Mouse (Mus musculus): Measurements from ENCODE around the gene Mrps11.

Mrps11 gene

GRCm38 (mm10) chr7:78782639-78783581 is at the start of gene Mrps11, which contains the start of gene Mrpl46:
Gene Mrps11, plus strand, starts transcription at chr7:78783119.
Gene Mrpl46, minus strand, starts transcription at chr7:78783531.
- in situ Hi-C loops (cut with MboI, MseI) = no loop called here

GRCm38 (mm10) chr7:78737196-78737595 is 45.7 kb upstream of the Mrps11 start:
- in situ Hi-C loops (cut with MboI, MseI) = no loop called here

- in situ Hi-C loops (cut with MboI, MseI) = no loop called here
These were observed 45.2 kb upstream of the Mrps11 start, which contains the start of gene Ntrk3 for GRCm38 (mm10) chr7:78737614-78738210. Gene Ntrk3, minus strand, starts transcription at chr7:78738012.

GRCm38 (mm10) chr7:78739351-78740000 is 43.4 kb upstream of the Mrps11 start:
- in situ Hi-C loops (cut with MboI, MseI) = no loop called here

- in situ Hi-C loops (cut with MboI, MseI) = no loop called here
These were observed 39.1 kb upstream of the Mrps11 start for GRCm38 (mm10) chr7:78743731-78744385.

- in situ Hi-C loops (cut with MboI, MseI) = no loop called here
These were observed 30.0 kb upstream of the Mrps11 start for GRCm38 (mm10) chr7:78752961-78753360.

- in situ Hi-C loops (cut with MboI, MseI) = no loop called here
These were observed 29.0 kb upstream of the Mrps11 start for GRCm38 (mm10) chr7:78753752-78754457.

GRCm38 (mm10) chr7:78754458-78755000 is 28.4 kb upstream of the Mrps11 start:
- in situ Hi-C loops (cut with MboI, MseI) = no loop called here

DNA sequence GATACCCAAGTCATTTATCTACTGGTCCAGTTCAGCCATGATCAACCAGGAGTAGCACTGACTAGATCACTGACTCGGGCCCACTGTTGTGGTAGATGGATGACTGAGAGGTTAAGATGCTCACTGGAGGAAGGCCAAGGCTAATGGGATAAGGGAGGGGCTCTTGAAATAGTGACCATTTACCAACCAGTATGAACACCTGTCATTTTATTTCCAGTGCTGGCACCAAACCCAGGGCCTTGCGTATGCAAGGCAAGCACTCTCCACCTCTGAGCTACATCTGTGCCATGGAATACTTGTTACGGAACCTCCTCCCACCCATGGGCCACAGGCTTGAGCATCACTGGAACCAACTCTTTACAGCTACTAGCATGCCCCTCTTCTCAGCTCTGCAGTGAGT is 19.1 kb upstream of the Mrps11 start:
- in situ Hi-C loops (cut with MboI, MseI) = no loop called here

GRCm38 (mm10) chr7:78765215-78765631 is 17.7 kb upstream of the Mrps11 start:
- in situ Hi-C loops (cut with MboI, MseI) = loop anchor here (5.0 kb wide), 3 partner anchors 108 to 198 kb away; no protein-coding TSS in a partner anchor

DNA sequence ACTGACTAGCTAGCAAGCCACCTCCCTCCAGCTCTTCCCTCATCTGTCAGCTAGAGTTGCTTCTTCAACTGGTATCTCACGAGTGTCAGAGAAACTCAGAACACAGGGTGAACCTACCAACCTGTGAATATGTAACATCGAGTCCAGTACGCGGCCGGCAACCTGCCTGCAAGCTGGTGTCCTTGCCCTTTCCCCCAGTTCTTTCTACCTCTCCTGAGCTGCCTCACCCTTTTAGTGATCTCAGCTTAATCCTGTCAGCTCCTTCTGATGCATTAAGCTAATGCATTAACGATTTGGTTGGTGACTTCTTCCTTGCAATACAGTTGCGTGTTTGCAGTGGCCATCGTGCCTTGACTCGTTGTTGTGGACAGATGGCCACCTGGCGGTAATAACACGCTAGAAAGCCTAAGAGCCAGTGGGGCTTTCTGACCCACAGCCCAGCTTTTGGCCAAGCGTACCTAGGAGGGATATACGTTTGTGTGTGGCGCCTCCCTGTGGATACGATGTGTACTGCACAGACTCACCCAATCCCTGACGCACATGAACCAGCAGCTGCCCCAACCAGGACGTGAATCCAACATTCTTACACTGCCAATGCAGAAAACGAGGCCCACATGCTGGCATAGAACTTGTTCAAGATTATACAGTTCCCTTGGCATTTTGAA is 16.8 kb upstream of the Mrps11 start:
- in situ Hi-C loops (cut with MboI, MseI) = loop anchor here (5.0 kb wide), 3 partner anchors 109 to 199 kb away; no protein-coding TSS in a partner anchor

GRCm38 (mm10) chr7:78767929-78768531 is 14.9 kb upstream of the Mrps11 start:
- in situ Hi-C loops (cut with MboI, MseI) = loop anchor here (5.0 kb wide), 3 partner anchors 111 to 201 kb away; no protein-coding TSS in a partner anchor

GRCm38 (mm10) chr7:78769075-78769652 is 13.8 kb upstream of the Mrps11 start:
- in situ Hi-C loops (cut with MboI, MseI) = loop anchor here (5.0 kb wide), 3 partner anchors 112 to 202 kb away; no protein-coding TSS in a partner anchor

GRCm38 (mm10) chr7:78770936-78771335 is 12.0 kb upstream of the Mrps11 start:
- in situ Hi-C loops (cut with MboI, MseI) = no loop called here

GRCm38 (mm10) chr7:78778741-78779140 is 4.2 kb upstream of the Mrps11 start:
- in situ Hi-C loops (cut with MboI, MseI) = no loop called here

- in situ Hi-C loops (cut with MboI, MseI) = no loop called here
These were observed 3.0 kb downstream of the Mrps11 start for GRCm38 (mm10) chr7:78785906-78786305.

DNA sequence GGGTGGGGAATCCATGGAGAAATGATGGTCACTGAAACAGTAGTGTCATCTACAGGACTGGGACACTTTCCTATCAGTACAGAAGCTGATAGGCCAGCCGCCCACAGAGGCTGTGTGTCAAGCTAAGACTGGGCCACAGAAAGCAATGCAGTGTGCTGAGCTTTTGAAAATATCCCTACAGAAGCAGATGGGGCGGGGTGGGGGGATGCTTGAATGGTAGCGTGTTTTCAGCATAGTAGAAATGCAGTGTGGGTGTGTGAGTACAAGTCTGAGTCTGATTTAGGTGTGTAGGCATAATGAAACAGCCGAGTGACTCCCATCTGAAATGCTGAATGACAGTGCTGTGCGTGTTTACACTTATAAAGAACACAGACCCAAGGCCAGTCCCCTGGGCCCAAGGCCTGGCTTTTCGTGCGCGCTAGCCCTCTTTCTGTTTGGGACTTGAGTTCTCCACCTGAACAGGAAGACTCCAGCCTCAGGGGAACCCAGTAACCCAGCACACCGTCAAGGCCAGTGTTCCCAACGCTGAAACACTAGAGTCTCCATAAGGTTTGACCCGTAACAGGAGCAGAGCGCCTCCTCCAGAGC is 5.0 kb downstream of the Mrps11 start:
- in situ Hi-C loops (cut with MboI, MseI) = no loop called here
